Mouse (Mus musculus) erythroid progenitor cell, adult 5-6 weeks (primary cell): ENCODE results near the gene Apom. TPM values are rescaled to one million over a fixed set of nuclear protein-coding genes. Genes with fewer than 3 reads are reported as not detected.

Experiments used
- ATAC-seq: replicated peaks from 2 replicates; pipeline ENCODE4 v1.8.0; 2016; ENCODE audit warnings: moderate number of reproducible peaks, mild to moderate bottlenecking, moderate TSS enrichment, inconsistent platforms; ENCODE audit not compliant: poor library complexity, low FRiP score, severe bottlenecking
- total RNA-seq, 2 experiments: library from RNA; stranded (forward) in 1 of 2; stranded (reverse) in 1 of 2; fragments of 150-400 nt in 1 of 2; fragments of 186-747, 209-891 nt in 1 of 2; gene quantifications; 2 replicates each; pipeline versions ENCODE4 v1.2.3 to v1.2.4; 2015 to 2017; ENCODE audit warnings: low replicate concordance in 2 of 2

The Apom gene
- total RNA-seq (2015; ENCODE audit: low replicate concordance) (not detected in 2 replicates), total RNA-seq (2017; ENCODE audit: low replicate concordance) (not detected in 2 replicates)

- ATAC-seq, result no peak
Observed at GRCm38 (mm10) chr17:35131500-35132173, at the start of gene Apom. Apom (minus strand) TSS chr17:35132050.

GRCm38 (mm10) chr17:35180093-35180492 is 48.2 kb upstream of the Apom start:
- no peak for ATAC-seq

DNA sequence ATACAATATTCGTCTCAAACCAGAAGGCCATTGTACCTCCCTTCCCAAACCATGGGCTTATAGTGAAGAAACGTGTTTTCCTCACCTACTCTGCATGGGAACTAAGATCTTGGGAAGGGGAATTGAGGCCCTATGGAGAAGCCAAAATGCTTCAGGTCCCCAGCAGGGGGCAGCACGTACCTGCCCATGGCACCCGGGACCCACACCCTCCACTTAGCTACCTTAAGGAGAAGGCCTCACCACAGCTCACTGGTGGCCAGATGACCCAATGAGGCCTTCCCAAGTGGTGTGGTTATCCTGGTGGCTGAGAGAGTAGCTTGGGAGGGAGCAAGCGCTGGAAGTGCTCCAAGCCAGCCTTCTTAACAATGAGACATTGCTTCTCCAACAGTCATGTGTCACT is 46.7 kb upstream of the Apom start:
- peak; percentile 89 for ATAC-seq

GRCm38 (mm10) chr17:35175968-35176367 is 44.1 kb upstream of the Apom start, which contains the start of gene Aif1:
Aif1 (minus strand) TSS chr17:35176068.
- no peak for ATAC-seq

- no peak for ATAC-seq
Observed at GRCm38 (mm10) chr17:35175382-35175781, 43.5 kb upstream of the Apom start.

- no peak for ATAC-seq
Observed at GRCm38 (mm10) chr17:35174201-35174977, 42.5 kb upstream of the Apom start.

DNA sequence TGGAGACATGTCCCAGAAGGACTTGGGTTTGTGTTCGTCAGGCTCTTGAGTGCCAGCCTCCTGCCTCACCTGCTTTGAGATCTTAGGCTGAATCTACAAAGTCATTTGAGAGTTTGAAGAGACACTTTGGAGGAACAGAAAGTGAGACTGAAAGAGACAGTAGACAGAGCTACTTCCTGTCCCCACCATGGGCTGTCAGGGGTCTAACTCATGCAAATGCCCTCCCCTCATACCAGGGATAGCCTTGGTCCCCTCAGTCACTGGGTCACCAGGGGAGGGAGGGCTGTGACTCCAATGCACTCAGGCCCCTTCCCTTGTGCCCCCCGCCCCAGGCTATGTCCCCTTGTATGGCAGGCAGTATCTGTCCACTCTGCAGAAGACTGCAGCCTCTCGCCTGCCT is 41.5 kb upstream of the Apom start:
- ATAC-seq, result no peak

DNA sequence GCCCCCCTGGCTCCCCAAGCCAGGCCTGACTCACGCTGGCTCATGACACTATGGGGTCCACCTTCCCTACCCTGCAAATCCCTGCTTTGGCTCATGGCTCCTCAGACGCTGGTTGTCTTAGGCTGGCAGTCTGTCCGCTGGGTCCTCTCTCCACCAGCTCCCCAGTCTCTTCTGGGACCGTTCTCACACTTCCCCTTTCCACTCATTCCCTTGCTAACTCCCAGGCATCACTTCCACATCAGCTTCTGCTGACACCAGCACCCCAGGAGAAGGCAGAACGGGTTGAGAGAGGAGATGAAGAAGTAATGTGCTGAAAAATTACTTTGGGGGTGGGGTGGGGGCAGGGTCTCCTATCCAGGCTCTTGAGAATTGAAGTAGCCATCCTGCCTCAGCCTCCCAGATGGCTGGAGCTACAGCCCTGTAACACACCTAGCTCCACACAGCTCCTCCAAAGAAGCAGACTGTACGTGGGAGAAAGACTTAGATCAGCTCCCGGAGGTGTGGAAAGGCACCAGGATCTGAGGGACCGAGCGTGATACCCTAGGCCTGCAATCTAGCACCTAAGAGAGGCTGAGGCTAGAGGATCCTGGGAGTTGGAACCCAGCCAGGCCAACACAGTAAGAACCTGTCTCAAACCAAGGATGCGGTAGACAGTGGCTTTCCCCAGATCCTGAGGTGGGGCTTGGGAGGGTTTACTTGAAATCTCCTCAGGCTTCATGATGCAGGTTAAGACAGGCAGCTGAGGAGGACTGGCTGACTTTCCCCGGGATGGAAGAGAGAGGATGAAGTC is 40.8 kb upstream of the Apom start:
- no peak for ATAC-seq

GRCm38 (mm10) chr17:35168541-35169207 is 36.8 kb upstream of the Apom start:
- no peak for ATAC-seq

GRCm38 (mm10) chr17:35167794-35168193 is 35.9 kb upstream of the Apom start:
- no peak for ATAC-seq

DNA sequence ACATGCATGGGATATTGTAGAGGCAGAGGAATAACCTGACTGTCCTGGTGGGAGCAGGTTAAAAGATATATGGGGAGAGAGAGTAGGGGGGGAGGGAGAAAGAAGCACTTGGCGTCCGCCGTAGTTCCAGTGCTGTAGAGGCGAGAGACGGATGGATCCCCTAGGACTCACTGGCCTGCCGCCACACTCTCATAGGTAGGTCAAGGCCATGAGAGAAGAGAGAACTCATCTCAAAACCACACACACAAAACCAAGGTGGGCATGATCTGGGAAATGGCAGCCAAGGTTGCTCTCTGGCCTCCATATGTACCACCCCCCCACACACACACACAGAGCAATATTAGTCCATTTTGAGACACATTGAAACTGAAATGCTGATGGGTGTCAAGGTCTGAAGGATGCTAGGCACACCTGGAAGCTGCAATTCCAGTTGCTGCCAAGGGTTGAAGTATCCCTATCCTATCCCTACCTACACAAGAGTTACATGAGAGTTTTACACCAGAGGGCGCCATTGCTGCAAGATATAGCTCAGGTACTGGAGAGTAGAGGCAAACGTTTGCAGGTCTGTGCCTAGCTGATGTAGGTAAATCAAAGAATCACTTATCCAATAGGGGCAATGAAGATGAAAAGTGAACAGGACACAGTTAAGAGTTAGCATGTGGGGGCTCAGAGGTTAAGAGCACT is 34.6 kb upstream of the Apom start:
- no peak for ATAC-seq

GRCm38 (mm10) chr17:35165451-35166155 is 33.8 kb upstream of the Apom start:
- no peak for ATAC-seq

- ATAC-seq, result peak; percentile 93
Observed at GRCm38 (mm10) chr17:35164568-35165450, 33.0 kb upstream of the Apom start, which contains the start of gene Prrc2a. Prrc2a (minus strand) TSS chr17:35164897.

GRCm38 (mm10) chr17:35164218-35164567 is 32.3 kb upstream of the Apom start:
- ATAC-seq, result no peak

DNA sequence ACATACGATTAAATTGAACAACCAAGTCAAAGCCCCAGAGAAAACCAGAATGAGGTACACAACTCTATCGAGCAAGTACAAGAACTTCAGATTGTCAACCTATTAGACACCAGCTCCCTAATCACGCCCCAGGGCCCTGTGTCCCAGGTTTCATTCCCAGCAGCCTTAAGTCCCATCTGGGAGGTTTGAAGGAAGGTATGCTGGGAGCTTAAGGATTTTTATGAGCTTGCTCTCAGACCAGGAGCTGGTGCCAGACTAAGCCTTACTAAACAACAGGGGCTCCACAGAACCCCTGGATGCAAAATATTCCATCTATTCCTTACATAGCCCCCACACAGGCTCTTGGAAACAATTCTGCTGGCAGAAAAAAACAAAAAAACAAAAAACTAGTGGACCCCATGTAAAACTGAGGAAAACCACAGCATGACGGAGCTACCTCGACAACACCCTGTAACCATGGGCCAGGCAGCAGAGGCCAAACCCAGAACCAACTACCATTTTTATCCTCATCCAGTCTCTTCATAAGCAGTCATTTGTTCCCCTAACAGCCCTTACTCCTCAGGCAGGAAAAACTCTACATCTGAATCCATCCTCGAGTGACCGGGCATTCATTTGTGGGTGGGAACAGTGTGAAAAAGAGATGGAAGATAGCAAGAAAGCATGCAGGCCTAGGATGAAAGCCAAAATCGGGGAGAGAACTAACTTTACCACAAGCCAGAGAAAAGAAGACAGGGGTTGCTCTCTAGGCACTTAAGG is 31.7 kb upstream of the Apom start:
- no peak for ATAC-seq

- ATAC-seq, result no peak
Observed at GRCm38 (mm10) chr17:35162730-35163129, 30.9 kb upstream of the Apom start.

- ATAC-seq, result no peak
Observed at GRCm38 (mm10) chr17:35162121-35162520, 30.3 kb upstream of the Apom start.
